Mouse (Mus musculus) bone marrow, adult 2 months (tissue): ENCODE data around the gene Get4. TPM values are rescaled to one million over a fixed set of nuclear protein-coding genes. Genes with fewer than 3 reads are reported as not detected.

ENCODE experiments used
- H3K27ac ChIP-seq: fragments of 200-500 bp; 2 replicates; pipeline ENCODE4 v1.5.1; 2012; ENCODE audit warnings: low read depth, mild to moderate bottlenecking, control low read depth, inconsistent platforms, low read length; ENCODE audit not compliant: control insufficient read depth, poor library complexity, insufficient read depth
- H3K4me1 ChIP-seq: fragments of 200-500 bp; 2 replicates; pipeline ENCODE4 v1.6.1; 2011; ENCODE audit warnings: low read length; ENCODE audit not compliant: control insufficient read depth, insufficient read depth
- H3K4me3 ChIP-seq: fragments of 200-500 bp; replicated peaks from 2 replicates; pipeline ENCODE3; 2011; ENCODE audit warnings: mild to moderate bottlenecking, low read depth, low read length, control low read depth; ENCODE audit not compliant: control insufficient read depth
- CTCF ChIP-seq: fragments of 200-500 bp; IDR thresholded peaks from 2 replicates; pipeline ENCODE4 v1.5.1; 2011; ENCODE audit warnings: low read length, control low read depth; ENCODE audit not compliant: control insufficient read depth, insufficient read depth
- POLR2A ChIP-seq: fragments of 200-500 bp; IDR thresholded peaks from 2 replicates; pipeline ENCODE4 v1.6.1; 2011; ENCODE audit warnings: low read depth, mild to moderate bottlenecking, control low read depth, low read length, borderline replicate concordance; ENCODE audit not compliant: control insufficient read depth
- WGBS: fragments of 180-500 bp; shearing (Covaris S2); methylation state at CpG from one replicate; pipeline ENCODE4 v1.1.7; 2018; 5-methylcytosine and 5-hydroxymethylcytosine counted together
- polyA plus RNA-seq: library from polyadenylated mRNA; stranded (reverse); fragments of >200 nt; gene quantifications from 2 replicates; pipeline ENCODE4 v1.2.4, GENCODE M21; 2011; ENCODE audit warnings: low replicate concordance; ENCODE audit not compliant: missing spikeins, insufficient read depth, insufficient read length

The Get4 gene
- polyA plus RNA-seq, 1 experiment: 60.2 TPM

GRCm38 (mm10) chr5:139281373-139282112 is 29.4 kb downstream of the Get4 start:
- peaks cover 14% of the 10 kb centered on the region for H3K4me1 ChIP-seq
- 66% methylated on average over 11 of the region's 11 CpGs for WGBS
- TF ChIP-seq CTCF: no peak
- H3K4me3 ChIP-seq: no peak overlapping the region
- no peak overlapping the region for H3K27ac ChIP-seq

- WGBS: 5% methylated on average over 15 of the region's 15 CpGs
- Histone ChIP-seq H3K4me1 (peaks cover 17% of the 10 kb centered on the region), H3K27ac (no peak overlapping the region), H3K4me3 (no peak overlapping the region)
- peak; percentile 98 for TF ChIP-seq CTCF
- no peak for TF ChIP-seq POLR2A
Observed at GRCm38 (mm10) chr5:139282191-139282590, 30.1 kb downstream of the Get4 start.

DNA sequence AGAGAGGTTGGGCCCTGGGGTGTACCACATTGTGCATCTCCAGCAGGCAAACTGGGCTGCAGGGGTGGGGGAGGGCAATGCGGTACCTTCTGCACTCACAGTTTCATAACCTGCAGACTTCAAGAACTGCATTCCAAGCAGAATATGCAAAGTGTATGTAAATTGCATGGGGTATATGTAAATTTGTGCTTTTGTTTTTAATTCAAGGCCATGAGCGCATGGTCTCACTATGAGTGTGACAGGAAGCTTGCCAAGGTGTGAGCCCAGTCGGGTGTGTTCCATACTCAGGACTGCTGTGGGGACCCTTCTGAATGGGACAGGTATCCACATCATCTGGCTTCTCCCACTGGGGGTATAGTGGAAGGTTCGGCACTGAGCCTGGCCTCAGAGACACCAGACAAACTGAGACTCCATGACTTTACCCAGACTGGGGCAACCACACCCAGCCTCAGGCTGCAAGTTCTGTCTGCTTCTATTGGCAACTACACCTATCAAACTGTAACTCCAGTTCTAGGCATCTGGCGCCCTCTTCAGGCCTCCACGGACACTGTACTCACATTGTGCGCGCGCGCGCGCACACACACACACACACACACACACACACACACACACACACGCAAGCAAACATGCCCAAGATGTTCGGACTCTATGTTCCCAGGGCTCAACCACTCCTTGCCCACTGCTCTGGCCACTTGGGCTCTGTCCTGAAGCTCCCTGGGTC is 31.5 kb downstream of the Get4 start:
- Histone ChIP-seq H3K27ac (no peak overlapping the region; the same call in 1 of the 2 replicates), H3K4me1 (peaks cover 19% of the 10 kb centered on the region), H3K4me3 (no peak overlapping the region)
- 91% methylated on average over 14 of the region's 14 CpGs for WGBS
- no peak for TF ChIP-seq POLR2A
- no peak for TF ChIP-seq CTCF

- Histone ChIP-seq H3K27ac (peak overlapping the region; percentile 97), H3K4me3 (no peak overlapping the region), H3K4me1 (peaks cover 20% of the 10 kb centered on the region)
- 29% methylated on average over 8 of the region's 8 CpGs for WGBS
- TF ChIP-seq CTCF: no peak
- TF ChIP-seq POLR2A: no peak
Observed at GRCm38 (mm10) chr5:139285383-139286067, 33.4 kb downstream of the Get4 start.

- Histone ChIP-seq H3K4me3 (no peak overlapping the region), H3K27ac (peak overlapping the region; percentile 97), H3K4me1 (peaks cover 22% of the 10 kb centered on the region)
- 50% methylated on average over 14 of the region's 14 CpGs for WGBS
- TF ChIP-seq POLR2A (no peak), CTCF (no peak)
Observed at GRCm38 (mm10) chr5:139286142-139286941, 34.2 kb downstream of the Get4 start.

DNA sequence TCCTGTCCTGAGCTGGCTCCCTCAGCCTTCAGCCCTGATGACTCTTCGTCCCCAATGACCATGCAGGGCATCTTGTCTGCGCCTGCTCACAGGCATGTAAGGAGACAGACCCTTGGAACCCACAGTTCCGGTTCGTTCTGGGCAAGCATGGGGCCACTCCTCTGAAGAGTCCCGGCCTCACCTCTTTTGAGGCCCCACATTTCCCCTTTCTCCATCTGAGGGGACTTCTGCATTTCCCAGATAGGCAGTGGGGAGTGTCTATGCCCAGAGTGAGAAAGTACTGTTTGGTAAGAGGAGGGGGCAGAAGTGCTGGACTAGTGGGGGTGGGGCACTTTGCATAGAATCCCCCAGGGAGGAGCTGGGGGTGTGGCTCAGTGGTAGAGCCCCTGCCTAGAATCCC is 35.0 kb downstream of the Get4 start:
- TF ChIP-seq CTCF (no peak), POLR2A (no peak)
- peaks cover 22% of the 10 kb centered on the region for H3K4me1 ChIP-seq
- peak overlapping the region; percentile 97 for H3K27ac ChIP-seq
- no peak overlapping the region for H3K4me3 ChIP-seq
- 10% methylated on average over 5 of the region's 5 CpGs for WGBS

DNA sequence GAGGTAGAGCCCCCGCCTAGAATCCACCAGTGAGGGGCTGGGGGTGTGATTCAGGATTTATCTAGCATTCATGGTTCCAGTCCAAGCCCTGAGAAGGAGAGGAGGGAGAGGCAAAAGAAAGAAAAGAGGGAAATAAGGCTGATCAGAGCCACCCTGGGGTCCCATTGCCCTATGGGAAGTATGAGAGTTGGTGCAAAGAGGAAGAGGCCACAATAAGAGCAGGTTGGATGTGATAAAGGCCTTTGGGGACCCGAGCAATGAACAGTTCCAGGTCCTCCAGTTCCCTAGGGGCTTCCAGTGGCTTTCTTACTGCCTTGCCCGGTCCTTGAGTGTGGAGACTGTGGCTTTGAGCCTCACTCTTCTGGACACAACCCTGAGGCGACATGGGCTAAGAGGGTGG is 35.7 kb downstream of the Get4 start:
- WGBS: 35% methylated on average over 4 of the region's 4 CpGs
- H3K27ac ChIP-seq: peak overlapping the region; percentile 97
- H3K4me1 ChIP-seq: peaks cover 22% of the 10 kb centered on the region
- no peak overlapping the region for H3K4me3 ChIP-seq
- TF ChIP-seq POLR2A (no peak), CTCF (no peak)
